Mouse (Mus musculus) MEL (cell line): ENCODE results near the gene Smyd3.

Source experiments
- CHD2 ChIP-seq: IDR thresholded peaks from 2 replicates; pipeline ENCODE4 v1.6.1; 2011; ENCODE audit warnings: low read length, improper control_type of control experiment
- CTCF ChIP-seq, 3 experiments: IDR thresholded peaks in 2 of 3; conservative IDR thresholded peaks in 1 of 3; 2 replicates each; pipeline ENCODE4 v1.5.1; 2011 to 2012; ENCODE audit warnings: low read length in 3 of 3, low read depth in 2 of 3, mild to moderate bottlenecking in 2 of 3, improper control_type of control experiment in 1 of 3, inconsistent platforms in 1 of 3, mixed read lengths in 1 of 3, moderate library complexity in 1 of 3; ENCODE audit not compliant: control insufficient read depth in 1 of 3, insufficient read depth in 1 of 3, poor library complexity in 1 of 3, severe bottlenecking in 1 of 3
- NELFE ChIP-seq: IDR thresholded peaks from 2 replicates; pipeline ENCODE4 v1.6.1; 2011; ENCODE audit warnings: low read depth, low read length, improper control_type of control experiment
- RAD21 ChIP-seq: IDR thresholded peaks from 2 replicates; pipeline ENCODE4 v1.6.1; 2011; ENCODE audit warnings: mild to moderate bottlenecking, low read depth, low read length, improper control_type of control experiment
- USF2 ChIP-seq, 2 experiments: IDR thresholded peaks; 2 replicates each; pipeline ENCODE4 v1.6.1; 2011 to 2012; ENCODE audit warnings: improper control_type of control experiment in 2 of 2, low read length in 2 of 2, borderline replicate concordance in 1 of 2, inconsistent platforms in 1 of 2, low read depth in 1 of 2, mild to moderate bottlenecking in 1 of 2; ENCODE audit not compliant: insufficient read depth in 1 of 2
- ZKSCAN1 ChIP-seq: IDR thresholded peaks from 2 replicates; pipeline ENCODE4 v1.6.1; 2012; ENCODE audit warnings: low read depth, mild to moderate bottlenecking, inconsistent platforms, low read length, improper control_type of control experiment, moderate library complexity

GRCm38 (mm10) chr1:179261496-179261966 lies 256.3 kb downstream of the Smyd3 start:
- no peak for TF ChIP-seq ZKSCAN1
- TF ChIP-seq CTCF (IDR thresholded peaks at IDR 0.05 in 2 of 3, conservative IDR thresholded peaks at IDR 0.05 in 1 of 3; ENCODE audit: control insufficient read depth in 1 of 3, insufficient read depth in 1 of 3, low read depth in 2 of 3, low read length in 3 of 3, poor library complexity in 1 of 3, severe bottlenecking in 1 of 3), result no peak
- TF ChIP-seq NELFE, result no peak
- TF ChIP-seq CHD2, result no peak
- TF ChIP-seq RAD21, result no peak
- TF ChIP-seq USF2 (IDR thresholded peaks at IDR 0.05; ENCODE audit: borderline replicate concordance in 1 of 2, insufficient read depth in 1 of 2, low read depth in 1 of 2, low read length in 2 of 2), result no peak
